Mouse (Mus musculus): ENCODE results near the gene Pzp. TPM values are rescaled to one million over a fixed set of nuclear protein-coding genes. Genes with fewer than 3 reads are reported as not detected.

The Pzp gene
- total and polyA plus RNA-seq, 3 experiments, result not detected

GRCm38 (mm10) chr6:128545402-128545801, 18.9 kb upstream of the Pzp start:
- dilution Hi-C loops (cut with MboI; ENCODE audit: extremely low pct_ligation_motif_present, extremely low pct_unique_long_range_greater_than_20kb, low sequenced_read_pairs) (no loop called here), in situ Hi-C loops (cut with MboI; ENCODE audit: low pct_ligation_motif_present, low pct_unique_long_range_greater_than_20kb, low sequenced_read_pairs) (no loop called here)
- Histone ChIP-seq H3K79me2 (replicated peaks; ENCODE audit: control insufficient read depth, extremely low read depth, insufficient read depth, poor library complexity, severe bottlenecking) (no peaks in the 10 kb centered on the region), H3K9me3 (replicated peaks; ENCODE audit: low read length) (no peaks in the 10 kb centered on the region), H3K27ac (ENCODE audit: insufficient read depth, low read depth) (no peak overlapping the region), H3K4me3 (replicated peaks in 1 of 3; ENCODE audit: low read depth in 2 of 3, low read length in 2 of 3, poor library complexity in 1 of 3) (no peak overlapping the region), H3K4me2 (ENCODE audit: insufficient read depth, low read depth, poor library complexity, severe bottlenecking) (no peak overlapping the region), H3K9ac (ENCODE audit: insufficient read depth, low read depth) (no peak overlapping the region), H3K36me3 (replicated peaks in 1 of 2; ENCODE audit: control insufficient read depth in 1 of 2, insufficient read depth in 1 of 2, low read length in 1 of 2) (no peaks in the 10 kb centered on the region), H3K4me1 (ENCODE audit: control insufficient read depth in 1 of 2, insufficient read depth in 2 of 2) (peaks cover 0 to 9% of the 10 kb centered on the region in 2 experiments; a peak in 2 of 4 replicates), H3K27me3 (replicated peaks) (no peaks in the 10 kb centered on the region)
- no peak for DNase-seq (ENCODE audit: extremely low read depth)
- no peak for TF ChIP-seq ZC3H11A (IDR thresholded peaks at IDR 0.05; ENCODE audit: low read depth, low read length)
- no peak for TF ChIP-seq UBTF (IDR thresholded peaks at IDR 0.05; ENCODE audit: low read depth, low read length)
- TF ChIP-seq MAFK (IDR thresholded peaks at IDR 0.05; ENCODE audit: insufficient replicate concordance, low read length), result no peak
- no peak for TF ChIP-seq SIN3A (IDR thresholded peaks at IDR 0.05; ENCODE audit: low read length)
- no peak for TF ChIP-seq MYC (IDR thresholded peaks at IDR 0.05; ENCODE audit: low read depth, low read length)
- no peak for TF ChIP-seq MEF2A (IDR thresholded peaks at IDR 0.05; ENCODE audit: borderline replicate concordance, low read depth, low read length)
- TF ChIP-seq POLR2A (IDR thresholded peaks at IDR 0.05; ENCODE audit: low read depth, low read length), result no peak
- TF ChIP-seq RCOR1 (conservative IDR thresholded peaks at IDR 0.05; ENCODE audit: low read depth, low read length), result no peak
- no peak for TF ChIP-seq SMC3 (IDR thresholded peaks at IDR 0.05; ENCODE audit: low read depth, low read length)
- TF ChIP-seq E2F4 (IDR thresholded peaks at IDR 0.05; ENCODE audit: insufficient replicate concordance, low read depth, low read length), result no peak
- TF ChIP-seq MAX (IDR thresholded peaks at IDR 0.05; ENCODE audit: low read length), result no peak
- no peak for TF ChIP-seq ZKSCAN1 (IDR thresholded peaks at IDR 0.05; ENCODE audit: borderline replicate concordance, low read depth, low read length)
- no peak for TF ChIP-seq EP300 (IDR thresholded peaks at IDR 0.05; ENCODE audit: low read length)

- Histone ChIP-seq H3K27me3 (replicated peaks) (no peaks in the 10 kb centered on the region), H3K27ac (ENCODE audit: insufficient read depth, low read depth) (no peak overlapping the region), H3K4me2 (ENCODE audit: insufficient read depth, low read depth, poor library complexity, severe bottlenecking) (no peak overlapping the region), H3K36me3 (replicated peaks in 1 of 2; ENCODE audit: control insufficient read depth in 1 of 2, insufficient read depth in 1 of 2, low read length in 1 of 2) (no peaks in the 10 kb centered on the region), H3K9ac (ENCODE audit: insufficient read depth, low read depth) (no peak overlapping the region), H3K79me2 (replicated peaks; ENCODE audit: control insufficient read depth, extremely low read depth, insufficient read depth, poor library complexity, severe bottlenecking) (no peaks in the 10 kb centered on the region), H3K4me3 (replicated peaks in 1 of 3; ENCODE audit: low read depth in 2 of 3, low read length in 2 of 3, poor library complexity in 1 of 3) (no peak overlapping the region), H3K9me3 (replicated peaks; ENCODE audit: low read length) (no peaks in the 10 kb centered on the region), H3K4me1 (ENCODE audit: control insufficient read depth in 1 of 2, insufficient read depth in 2 of 2) (no peaks in the 10 kb centered on the region; a peak in 1 of 4 replicates)
- dilution Hi-C loops (cut with MboI; ENCODE audit: extremely low pct_ligation_motif_present, extremely low pct_unique_long_range_greater_than_20kb, low sequenced_read_pairs) (no loop called here), in situ Hi-C loops (cut with MboI; ENCODE audit: low pct_ligation_motif_present, low pct_unique_long_range_greater_than_20kb, low sequenced_read_pairs) (no loop called here)
- DNase-seq (ENCODE audit: extremely low read depth), result no peak
- no peak for TF ChIP-seq KAT2A (IDR thresholded peaks at IDR 0.05; ENCODE audit: insufficient replicate concordance, low read length)
- TF ChIP-seq NELFE (IDR thresholded peaks at IDR 0.05; ENCODE audit: low read depth, low read length), result no peak
- TF ChIP-seq SIN3A (IDR thresholded peaks at IDR 0.05; ENCODE audit: low read length), result no peak
- TF ChIP-seq POLR2A (IDR thresholded peaks at IDR 0.05; ENCODE audit: low read depth, low read length), result no peak
- no peak for TF ChIP-seq MAZ (IDR thresholded peaks at IDR 0.05; ENCODE audit: low read depth, low read length)
These were observed 16.7 kb upstream of the Pzp start for GRCm38 (mm10) chr6:128543226-128543625.
